In the genomic region with DNA sequence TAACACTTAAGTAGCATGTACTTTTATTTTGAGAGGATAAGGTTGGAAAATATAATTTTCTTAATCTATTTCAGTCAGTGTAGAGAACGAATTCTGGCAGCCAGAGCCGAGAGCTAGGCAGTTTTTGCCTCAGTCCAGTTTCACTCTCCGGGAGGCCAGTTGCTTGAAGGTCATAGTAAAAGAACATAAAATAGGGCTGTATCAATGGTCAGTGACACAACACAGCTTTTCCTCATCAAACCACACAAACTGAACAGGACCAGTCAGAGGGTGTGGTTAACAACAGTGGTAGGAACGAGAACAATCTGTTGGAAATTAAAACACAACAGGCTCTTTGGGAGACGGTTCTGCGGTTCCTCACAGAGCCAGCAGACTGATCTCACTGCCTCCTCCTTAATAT, we compare ENCODE assay signal across 15 mouse cellular contexts.
A peak's percentile ranks its signal among the peaks of the same experiment; 100 is the strongest.
DNase-seq lines count a peak whose midpoint lies in the region; ATAC-seq and TF ChIP-seq lines count a peak whose summit lies in the region.
"Had no signal": no experiment of that assay in that cellular context is flagged by ENCODE, and none has a peak within 500 bp of the region (broad histone marks: within the 10 kb centered on the region; RNA-seq: fewer than 3 reads in every experiment).

No protein-coding gene starts in this region.

- TF ChIP-seq CTCF in stomach, postnatal 0 days (IDR thresholded peaks at IDR 0.05; ENCODE audit: low read depth) = no peak

- H3K9me3 ChIP-seq in intestine, embryonic 14.5 days (ENCODE audit: control insufficient read depth, low read length) = no peaks in the 10 kb centered on the region
- no peaks in the 10 kb centered on the region for H3K9me3 ChIP-seq in intestine, embryonic 15.5 days
- no peaks in the 10 kb centered on the region for H3K9me3 ChIP-seq in midbrain, embryonic 11.5 days (ENCODE audit: control insufficient read depth, low read length)
- H3K9me3 ChIP-seq in midbrain, embryonic 16.5 days (replicated peaks; ENCODE audit: control insufficient read depth, low read length, poor library complexity, severe bottlenecking) = no peaks in the 10 kb centered on the region
- no peaks in the 10 kb centered on the region for H3K9me3 ChIP-seq in stomach, postnatal 0 days (ENCODE audit: control insufficient read depth, low read length)
- H3K9me3 ChIP-seq: neural tube, embryonic 13.5 days had no signal

- H3K4me3 ChIP-seq in intestine, embryonic 14.5 days (ENCODE audit: low read depth, low read length) = no peak overlapping the region
- H3K4me3 ChIP-seq in intestine, embryonic 15.5 days (replicated peaks) = no peak overlapping the region
- H3K4me3 ChIP-seq in midbrain, embryonic 11.5 days (ENCODE audit: low read depth, low read length) = no peak overlapping the region
- no peak overlapping the region for H3K4me3 ChIP-seq in midbrain, embryonic 16.5 days (ENCODE audit: low read depth, low read length)
- H3K4me3 ChIP-seq in stomach, postnatal 0 days (ENCODE audit: low read depth, low read length) = no peak overlapping the region
- H3K4me3 ChIP-seq: gastrocnemius, adult 2 months; midbrain, embryonic 12.5 days; neural tube, embryonic 13.5 days had no signal

- no peak for ATAC-seq in intestine, embryonic 14.5 days (replicated peaks; ENCODE audit: low FRiP score, low TSS enrichment, low read depth)
- ATAC-seq in intestine, embryonic 15.5 days = no peak
- no peak for ATAC-seq in midbrain, embryonic 11.5 days (ENCODE audit: low FRiP score)
- no peak for ATAC-seq in midbrain, embryonic 16.5 days
- 0 out of 2 replicates have a peak, but pooled peaks have one; percentile 24 for ATAC-seq in stomach, postnatal 0 days (ENCODE audit: low FRiP score, low TSS enrichment)
- ATAC-seq: inflammation-experienced regulatory T-cells, adult 6 months had no signal

- H3K4me2 ChIP-seq in intestine, embryonic 14.5 days (ENCODE audit: low read length) = no peak overlapping the region
- no peak overlapping the region for H3K4me2 ChIP-seq in intestine, embryonic 15.5 days (replicated peaks)
- H3K4me2 ChIP-seq in midbrain, embryonic 11.5 days = no peak overlapping the region
- H3K4me2 ChIP-seq in midbrain, embryonic 16.5 days (ENCODE audit: low read length) = no peak overlapping the region
- H3K4me2 ChIP-seq in stomach, postnatal 0 days (replicated peaks; ENCODE audit: low read depth) = no peak overlapping the region
- H3K4me2 ChIP-seq: heart, embryonic 11.5 days; neural tube, embryonic 13.5 days had no signal

- TF ChIP-seq EP300 in stomach, postnatal 0 days (optimal IDR thresholded peaks at IDR 0.05) = no peak

- no peak overlapping the region for H3K9ac ChIP-seq in intestine, embryonic 14.5 days (ENCODE audit: low read length)
- no peak overlapping the region for H3K9ac ChIP-seq in intestine, embryonic 15.5 days
- H3K9ac ChIP-seq in midbrain, embryonic 11.5 days (ENCODE audit: low read length) = no peak overlapping the region
- no peak overlapping the region for H3K9ac ChIP-seq in midbrain, embryonic 16.5 days (ENCODE audit: low read depth, low read length)
- H3K9ac ChIP-seq in stomach, postnatal 0 days (ENCODE audit: low read length) = no peak overlapping the region
- H3K9ac ChIP-seq: liver, embryonic 14.5 days; midbrain, embryonic 12.5 days; neural tube, embryonic 13.5 days had no signal

- no peaks in the 10 kb centered on the region for H3K4me1 ChIP-seq in intestine, embryonic 14.5 days (replicated peaks; ENCODE audit: control insufficient read depth, insufficient read depth, low read length)
- no peaks in the 10 kb centered on the region for H3K4me1 ChIP-seq in intestine, embryonic 15.5 days (replicated peaks)
- peaks cover 20% of the 10 kb centered on the region for H3K4me1 ChIP-seq in midbrain, embryonic 11.5 days (ENCODE audit: control insufficient read depth, insufficient read depth, low read length)
- peaks cover 17% of the 10 kb centered on the region for H3K4me1 ChIP-seq in midbrain, embryonic 16.5 days (ENCODE audit: control insufficient read depth, insufficient read depth, low read length)
- H3K4me1 ChIP-seq in stomach, postnatal 0 days (replicated peaks; ENCODE audit: control insufficient read depth, insufficient read depth) = no peaks in the 10 kb centered on the region

- no peaks in the 10 kb centered on the region for H3K36me3 ChIP-seq in intestine, embryonic 14.5 days (ENCODE audit: control insufficient read depth, insufficient read depth, low read length)
- no peaks in the 10 kb centered on the region for H3K36me3 ChIP-seq in intestine, embryonic 15.5 days
- H3K36me3 ChIP-seq in midbrain, embryonic 11.5 days (ENCODE audit: control insufficient read depth, insufficient read depth, low read length) = no peaks in the 10 kb centered on the region
- no peaks in the 10 kb centered on the region for H3K36me3 ChIP-seq in midbrain, embryonic 16.5 days (ENCODE audit: control insufficient read depth, insufficient read depth, low read length)
- no peaks in the 10 kb centered on the region for H3K36me3 ChIP-seq in stomach, postnatal 0 days (ENCODE audit: control insufficient read depth, insufficient read depth, low read length)
- H3K36me3 ChIP-seq: midbrain, embryonic 12.5 days; neural tube, embryonic 13.5 days had no signal

- no peak overlapping the region for H3K27ac ChIP-seq in intestine, embryonic 14.5 days (ENCODE audit: low read depth)
- no peak overlapping the region for H3K27ac ChIP-seq in intestine, embryonic 15.5 days
- H3K27ac ChIP-seq in midbrain, embryonic 11.5 days (ENCODE audit: low read depth, low read length) = peak overlapping the region; percentile 84
- no peak overlapping the region for H3K27ac ChIP-seq in midbrain, embryonic 16.5 days (ENCODE audit: low read length)
- no peak overlapping the region for H3K27ac ChIP-seq in stomach, postnatal 0 days (replicated peaks)
- H3K27ac ChIP-seq: gastrocnemius, adult 2 months; liver, embryonic 14.5 days; neural tube, embryonic 13.5 days had no signal

- peak; percentile 48 for DNase-seq in intestine, embryonic 14.5 days (ENCODE audit: low spot score)
- DNase-seq in midbrain, embryonic 11.5 days (ENCODE audit: low spot score, missing footprints) = peak; percentile 82
- peak; percentile 66 for DNase-seq in lung, postnatal 10 days
- no peak for DNase-seq in stomach, postnatal 0 days (ENCODE audit: low spot score)
- DNase-seq in embryo, embryonic 10 days (ENCODE audit: low spot score) = no peak
- no peak for DNase-seq in urinary bladder, postnatal 4 days (ENCODE audit: low spot score in 2 of 2)
- DNase-seq: gastrocnemius, adult 2 months; left cerebral cortex, postnatal 4 days had no signal

- 59% methylated on average over 6 of the region's 6 CpGs for WGBS in intestine, embryonic 14.5 days
- whole genome bisulfite sequencing in intestine, embryonic 15.5 days = 55% methylated on average over 6 of the region's 6 CpGs
- 38% methylated on average over 6 of the region's 6 CpGs for WGBS in midbrain, embryonic 11.5 days
- WGBS in midbrain, embryonic 16.5 days = 28% methylated on average over 6 of the region's 6 CpGs
- WGBS in stomach, postnatal 0 days = 36% methylated on average over 6 of the region's 6 CpGs

- no peaks in the 10 kb centered on the region for H3K27me3 ChIP-seq in intestine, embryonic 14.5 days (replicated peaks; ENCODE audit: control insufficient read depth, insufficient read depth, low read length)
- H3K27me3 ChIP-seq in intestine, embryonic 15.5 days (replicated peaks) = no peaks in the 10 kb centered on the region
- no peaks in the 10 kb centered on the region; the same call in 1 of the 2 replicates for H3K27me3 ChIP-seq in midbrain, embryonic 11.5 days (ENCODE audit: control insufficient read depth, insufficient read depth, low read length)
- no peaks in the 10 kb centered on the region for H3K27me3 ChIP-seq in midbrain, embryonic 16.5 days (ENCODE audit: control insufficient read depth, insufficient read depth, low read depth, low read length)
- no peaks in the 10 kb centered on the region for H3K27me3 ChIP-seq in stomach, postnatal 0 days (ENCODE audit: control insufficient read depth, insufficient read depth, low read length)

Comparison
In these comparisons a context has a peak if more than half of its experiments do, and no peak if none do; other contexts are left out.
1. DNase-seq: peak in intestine, embryonic 14.5 days (single experiment), midbrain, embryonic 11.5 days (single experiment) and lung, postnatal 10 days (single experiment); none in stomach, postnatal 0 days (single experiment), embryo, embryonic 10 days (single experiment) and urinary bladder, postnatal 4 days (0 of 2).